Mouse (Mus musculus) brown adipose tissue, adult 24 weeks (tissue): ENCODE measurements around the gene Tnfrsf26. TPM values are rescaled to one million over a fixed set of nuclear protein-coding genes. Genes with fewer than 3 reads are reported as not detected.

Source experiments
- H3K27ac ChIP-seq: fragments of 200-500 bp; replicated peaks from 2 replicates; pipeline ENCODE4 v1.5.1; 2012; ENCODE audit warnings: low read depth, mild to moderate bottlenecking, low read length
- H3K4me1 ChIP-seq: fragments of 200-500 bp; 2 replicates; pipeline ENCODE4 v1.6.1; 2012; ENCODE audit warnings: low read length, mixed read lengths; ENCODE audit not compliant: control insufficient read depth, insufficient read depth, insufficient read length
- H3K4me3 ChIP-seq: fragments of 200-500 bp; 2 replicates; pipeline ENCODE4 v1.5.1; 2012; ENCODE audit warnings: low read depth, mild to moderate bottlenecking, low read length, moderate library complexity; ENCODE audit not compliant: insufficient read depth
- polyA plus RNA-seq: library from polyadenylated mRNA; stranded (reverse); fragments of >200 nt; gene quantifications from 2 replicates; pipeline ENCODE4 v1.2.4, GENCODE M21; 2012; ENCODE audit not compliant: missing spikeins, insufficient read depth, insufficient read length

Tnfrsf26 gene
- polyA plus RNA-seq, 1 experiment, result not detected

GRCm38 (mm10) chr7:143620951-143621350 lies 7.6 kb downstream of the Tnfrsf26 start:
- H3K4me1 ChIP-seq, result no peaks in the 10 kb centered on the region
- H3K4me3 ChIP-seq, result no peak overlapping the region
- H3K27ac ChIP-seq, result no peak overlapping the region

GRCm38 (mm10) chr7:143614404-143615135 lies 14.0 kb downstream of the Tnfrsf26 start:
- Histone ChIP-seq H3K27ac (peak overlapping the region; percentile 97), H3K4me1 (peaks cover 6% of the 10 kb centered on the region), H3K4me3 (no peak overlapping the region)

GRCm38 (mm10) chr7:143612215-143612614 lies 16.3 kb downstream of the Tnfrsf26 start:
- Histone ChIP-seq H3K4me1 (peaks cover 10% of the 10 kb centered on the region), H3K4me3 (no peak overlapping the region), H3K27ac (no peak overlapping the region)

- Histone ChIP-seq H3K27ac (peak overlapping the region; percentile 76), H3K4me1 (peaks cover 13% of the 10 kb centered on the region)
Observed at GRCm38 (mm10) chr7:143605321-143605720, 23.2 kb downstream of the Tnfrsf26 start.

GRCm38 (mm10) chr7:143604889-143605288 lies 23.6 kb downstream of the Tnfrsf26 start:
- H3K4me3 ChIP-seq, result no peak overlapping the region
- H3K27ac ChIP-seq, result peak overlapping the region; percentile 78
- H3K4me1 ChIP-seq, result peaks cover 13% of the 10 kb centered on the region

More at GRCm38 (mm10) chr7:143605321-143605720, 23.2 kb downstream of the Tnfrsf26 start:
- no peak overlapping the region for H3K4me3 ChIP-seq

GRCm38 (mm10) chr7:143601705-143602104 lies 26.8 kb downstream of the Tnfrsf26 start:
- Histone ChIP-seq H3K4me1 (peaks cover 19% of the 10 kb centered on the region), H3K4me3 (no peak overlapping the region), H3K27ac (no peak overlapping the region)

GRCm38 (mm10) chr7:143600231-143600740 lies 28.2 kb downstream of the Tnfrsf26 start:
- peak overlapping the region; percentile 86 for H3K4me3 ChIP-seq
- no peak overlapping the region for H3K27ac ChIP-seq
- H3K4me1 ChIP-seq, result peaks cover 19% of the 10 kb centered on the region

GRCm38 (mm10) chr7:143599428-143600230 lies 28.9 kb downstream of the Tnfrsf26 start, which contains the start of gene Cars:
Cars (minus strand) TSS chr7:143600090.
- H3K4me3 ChIP-seq, result peak within 1 kb of the TSS; percentile 86
- peaks cover 15% of the 10 kb centered on the region for H3K4me1 ChIP-seq

GRCm38 (mm10) chr7:143594865-143595264 lies 33.7 kb downstream of the Tnfrsf26 start:
- no peak overlapping the region for H3K4me3 ChIP-seq
- peaks cover 11% of the 10 kb centered on the region for H3K4me1 ChIP-seq
- H3K27ac ChIP-seq, result no peak overlapping the region

More at GRCm38 (mm10) chr7:143599428-143600230, 28.9 kb downstream of the Tnfrsf26 start, which contains the start of gene Cars:
- H3K27ac ChIP-seq, result peak within 1 kb of the TSS; percentile 69

GRCm38 (mm10) chr7:143592255-143592654 lies 36.3 kb downstream of the Tnfrsf26 start:
- H3K27ac ChIP-seq, result no peak overlapping the region

GRCm38 (mm10) chr7:143588006-143588405 lies 40.5 kb downstream of the Tnfrsf26 start:
- no peaks in the 10 kb centered on the region for H3K4me1 ChIP-seq
- no peak overlapping the region for H3K27ac ChIP-seq
- H3K4me3 ChIP-seq, result no peak overlapping the region

More at GRCm38 (mm10) chr7:143592255-143592654, 36.3 kb downstream of the Tnfrsf26 start:
- H3K4me3 ChIP-seq, result no peak overlapping the region
- H3K4me1 ChIP-seq, result no peaks in the 10 kb centered on the region

- H3K4me3 ChIP-seq, result no peak overlapping the region
- H3K4me1 ChIP-seq, result no peaks in the 10 kb centered on the region
- H3K27ac ChIP-seq, result no peak overlapping the region
Observed at GRCm38 (mm10) chr7:143587586-143587985, 40.9 kb downstream of the Tnfrsf26 start.

GRCm38 (mm10) chr7:143583956-143584355 lies 44.6 kb downstream of the Tnfrsf26 start:
- H3K27ac ChIP-seq, result no peak overlapping the region
- no peaks in the 10 kb centered on the region for H3K4me1 ChIP-seq
- no peak overlapping the region for H3K4me3 ChIP-seq

- Histone ChIP-seq H3K4me3 (no peak overlapping the region), H3K4me1 (no peaks in the 10 kb centered on the region), H3K27ac (no peak overlapping the region)
Observed at GRCm38 (mm10) chr7:143583025-143583424, 45.5 kb downstream of the Tnfrsf26 start.

GRCm38 (mm10) chr7:143575751-143576150 lies 52.8 kb downstream of the Tnfrsf26 start:
- Histone ChIP-seq H3K27ac (no peak overlapping the region), H3K4me1 (no peaks in the 10 kb centered on the region), H3K4me3 (no peak overlapping the region)
